Mouse (Mus musculus) cerebellum, postnatal 36 days (tissue): ENCODE data around the gene St6gal2.

Experiments used
- DNase-seq, 2 experiments: peaks; one replicate each; pipeline ENCODE4 v3.0.0; 2021 to 2022; ENCODE audit warnings: mixed read lengths in 2 of 2

Gene St6gal2

DNA sequence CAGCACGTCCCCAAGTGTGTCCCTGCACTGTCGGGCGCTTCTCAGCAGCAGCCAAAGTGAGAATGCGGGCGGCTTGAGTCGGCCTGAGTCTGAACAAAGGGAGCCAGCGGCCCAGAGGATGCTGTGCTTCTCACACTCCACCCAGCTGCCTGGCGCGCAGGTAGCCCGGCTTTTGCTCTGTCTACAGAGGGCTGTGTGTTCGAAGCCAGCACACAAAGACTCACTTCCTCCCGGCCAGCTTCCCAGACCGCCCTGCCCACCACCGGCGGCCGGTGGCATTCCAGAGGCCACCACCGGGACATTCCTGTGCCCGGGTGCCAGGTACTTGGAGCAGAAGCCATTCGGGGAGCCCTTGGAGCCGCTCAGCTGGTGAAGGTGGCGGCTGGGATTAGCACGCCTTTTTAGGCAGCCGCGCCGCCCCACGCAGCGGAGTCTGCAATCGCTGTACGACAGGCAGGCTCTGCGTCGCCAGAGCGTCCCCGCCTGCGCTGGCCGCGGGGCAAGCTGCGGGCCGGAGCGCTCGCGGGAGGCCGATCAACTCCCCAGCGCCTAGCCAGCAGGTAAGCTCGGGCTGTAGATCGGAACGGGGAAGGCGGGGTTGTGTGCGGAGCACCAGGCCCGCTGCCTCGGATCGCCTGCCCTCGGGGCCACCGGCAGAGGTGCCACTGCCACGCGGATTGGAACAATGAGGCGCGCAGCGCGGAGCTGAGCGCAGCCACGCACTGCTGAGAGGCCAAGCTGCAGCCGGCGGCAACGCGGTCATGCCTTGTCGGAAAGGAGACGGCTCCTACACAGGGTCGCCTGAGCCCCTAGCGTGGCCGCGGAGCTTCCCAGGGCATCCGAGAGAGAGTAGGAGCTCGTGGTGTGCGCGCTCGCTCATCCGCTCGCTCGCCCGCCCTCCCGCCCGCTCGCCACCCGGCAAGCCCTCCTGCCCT is at the start of gene St6gal2:
Gene St6gal2, plus strand, starts transcription at position 133 of the 935 bp plus-strand sequence.
- DNase-seq: peak; percentile 7 to 17

DNA sequence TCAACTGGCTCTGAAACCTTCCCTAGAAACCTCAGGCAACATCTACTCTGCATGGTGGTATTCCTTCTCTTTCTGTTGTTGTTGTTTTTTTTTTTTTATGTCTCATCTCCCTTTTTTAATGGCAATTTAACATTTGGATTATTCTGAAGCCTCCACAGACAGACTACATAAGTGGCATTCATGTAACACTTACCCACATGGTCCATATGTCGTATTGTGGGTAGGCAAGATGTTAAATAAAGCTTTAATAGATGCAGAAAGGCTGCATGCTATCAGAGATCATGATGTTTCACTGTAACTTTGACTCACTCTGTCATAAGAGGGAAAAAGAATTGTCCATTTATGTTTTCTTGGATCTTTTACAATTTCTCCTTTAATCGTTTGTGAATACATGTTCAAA is 39.1 kb upstream of the St6gal2 start:
- no peak for DNase-seq

DNA sequence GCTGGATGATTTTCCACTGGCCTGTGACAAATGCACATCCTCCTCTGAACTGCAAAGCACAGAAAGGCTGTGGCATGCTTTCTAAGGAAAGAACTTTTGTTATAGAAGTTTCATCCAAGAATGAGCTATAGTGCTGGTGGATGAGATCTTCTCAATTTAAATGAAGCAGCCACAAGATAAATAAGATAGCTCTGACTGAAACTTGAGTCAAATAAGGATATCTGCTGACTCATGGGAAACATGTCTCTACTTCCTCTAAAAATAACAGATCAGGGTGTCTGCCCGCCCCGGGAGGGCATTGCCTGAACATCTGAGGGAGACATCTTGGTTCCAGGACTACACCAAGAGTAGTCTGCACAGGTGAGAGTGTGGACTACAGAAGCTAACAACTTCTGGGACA is 28.7 kb upstream of the St6gal2 start:
- no peak for DNase-seq

DNA sequence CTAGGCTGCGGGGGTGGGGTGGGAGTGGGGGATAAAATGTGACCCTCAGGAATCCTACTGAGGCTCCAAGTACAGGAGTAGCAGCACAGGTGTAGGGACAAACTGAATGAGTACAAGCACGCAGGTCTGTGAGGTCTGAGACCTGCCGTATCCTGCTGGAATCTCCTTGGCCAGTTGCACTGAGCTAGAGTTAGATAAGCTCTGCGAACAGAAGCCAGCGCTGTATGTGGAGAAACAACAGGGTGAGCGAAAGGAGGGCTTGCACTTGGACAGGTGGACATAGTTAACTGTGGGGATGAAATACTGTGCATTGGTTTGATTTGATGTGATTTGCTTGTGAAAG is 974 bp downstream of the St6gal2 start:
- DNase-seq: peak; percentile 2 to 3

DNA sequence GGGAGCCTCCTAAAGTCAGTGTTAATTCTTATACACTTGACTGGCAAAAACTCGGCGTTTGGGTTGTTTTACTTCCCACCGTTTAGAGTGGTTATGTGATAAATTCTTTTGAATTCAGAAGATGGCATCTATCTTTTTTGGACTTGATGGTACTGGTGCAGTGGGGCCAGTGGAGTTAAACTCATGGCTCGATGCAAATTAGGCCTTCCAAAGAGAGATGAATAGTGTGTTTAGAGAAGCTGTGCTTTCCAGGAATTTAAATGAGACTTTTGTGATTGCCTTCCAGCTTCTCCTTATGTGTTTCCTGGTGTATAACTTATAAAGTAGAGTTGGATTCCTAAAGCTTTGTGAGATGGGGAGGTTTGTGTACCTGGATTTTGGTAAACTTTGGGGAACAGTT is 1.5 kb downstream of the St6gal2 start:
- DNase-seq: no peak

DNA sequence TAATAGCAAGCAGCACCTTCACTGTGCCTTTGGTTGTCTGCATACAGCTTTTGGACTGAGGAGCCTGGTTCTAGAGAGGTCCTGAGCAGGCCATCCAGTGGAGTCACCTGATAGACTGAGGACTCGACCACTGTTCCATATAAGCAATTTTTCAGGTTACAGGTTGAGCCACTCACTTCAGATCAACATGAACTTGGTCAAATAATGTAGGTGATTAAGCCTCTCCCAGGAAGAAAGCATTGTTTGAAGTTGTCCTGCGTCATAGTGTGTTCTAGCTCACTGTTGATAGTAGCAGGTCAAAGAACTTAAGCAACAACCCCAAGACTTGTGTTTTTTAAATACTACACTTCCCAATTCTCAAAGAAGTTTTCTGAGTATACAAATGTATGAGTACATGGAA is 5.8 kb downstream of the St6gal2 start:
- no peak for DNase-seq

DNA sequence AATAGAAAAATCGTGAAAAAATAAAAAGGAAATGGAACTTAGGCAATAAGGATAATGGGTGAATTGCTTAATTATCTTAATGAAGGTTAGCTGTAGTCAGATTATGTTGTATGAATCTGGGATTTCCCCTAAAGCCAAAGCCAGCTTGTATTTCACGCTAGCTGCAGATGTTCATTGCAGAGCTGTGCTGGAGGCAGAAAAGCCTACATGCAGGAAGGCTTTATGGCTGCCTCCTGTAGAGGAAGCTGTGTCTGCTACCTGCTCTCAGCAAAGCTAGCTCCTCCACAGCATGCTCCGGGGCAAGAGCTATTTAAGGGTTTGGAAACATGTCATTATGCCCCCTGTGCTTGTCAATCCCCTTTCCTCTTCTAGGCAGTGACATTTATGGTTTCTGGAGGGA is 9.3 kb downstream of the St6gal2 start:
- DNase-seq: no peak

DNA sequence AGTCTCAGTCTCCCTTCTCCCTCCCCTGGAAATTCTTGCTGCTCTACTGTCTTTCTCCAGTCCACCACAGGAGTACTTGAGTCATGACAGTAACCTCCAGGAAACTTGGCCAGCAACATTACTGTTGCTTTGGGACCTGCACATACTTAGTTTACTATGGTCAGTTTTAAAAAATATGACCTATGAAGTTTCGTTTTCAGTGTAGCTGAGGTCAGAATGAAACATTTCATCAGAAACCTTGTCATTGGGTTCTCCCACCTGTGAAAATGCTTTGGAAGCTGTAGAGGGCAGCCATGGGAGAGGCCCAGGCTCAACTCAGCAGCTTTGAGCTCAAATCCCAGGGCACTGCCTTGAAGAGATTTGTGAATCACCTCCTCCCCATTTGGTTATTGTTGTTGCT is 15.0 kb downstream of the St6gal2 start:
- no peak for DNase-seq

DNA sequence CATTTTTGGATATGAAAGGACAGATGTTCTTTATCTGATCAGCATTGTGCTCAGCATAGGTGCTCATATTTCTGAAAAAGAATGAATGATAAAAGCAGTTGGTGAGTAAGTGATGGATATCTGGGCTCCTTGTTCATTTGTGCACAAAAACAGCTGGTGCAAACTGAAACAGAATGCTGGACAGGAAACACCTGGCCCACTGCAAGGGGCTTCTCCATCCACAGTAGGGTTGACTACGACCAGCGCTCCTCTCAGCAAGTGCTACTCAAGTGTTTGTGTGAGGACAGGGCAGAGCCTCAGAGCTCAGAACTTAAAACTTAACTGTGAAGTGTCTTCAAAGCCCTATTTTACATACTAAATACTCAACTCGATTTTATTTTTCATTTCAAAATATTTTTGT is 22.4 kb downstream of the St6gal2 start:
- no peak for DNase-seq

DNA sequence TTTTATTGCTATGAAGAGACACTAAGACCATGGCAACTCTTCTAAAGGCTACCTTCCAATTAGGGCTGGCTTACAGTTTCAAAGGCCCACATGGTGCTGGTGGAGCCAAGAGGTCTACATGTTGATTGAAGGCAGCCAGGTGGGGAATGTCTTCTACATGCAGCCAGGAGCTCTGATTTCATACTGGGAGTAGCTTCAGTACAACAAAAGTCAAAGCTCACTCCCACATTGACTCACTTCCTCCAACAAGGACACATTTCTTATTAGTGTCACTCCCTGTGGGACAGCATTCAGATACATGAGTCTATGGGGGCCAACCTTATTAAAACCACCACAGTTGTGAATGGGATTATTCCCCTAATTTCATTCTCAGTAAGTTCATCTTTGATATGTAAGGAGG is 23.8 kb downstream of the St6gal2 start:
- no peak for DNase-seq

DNA sequence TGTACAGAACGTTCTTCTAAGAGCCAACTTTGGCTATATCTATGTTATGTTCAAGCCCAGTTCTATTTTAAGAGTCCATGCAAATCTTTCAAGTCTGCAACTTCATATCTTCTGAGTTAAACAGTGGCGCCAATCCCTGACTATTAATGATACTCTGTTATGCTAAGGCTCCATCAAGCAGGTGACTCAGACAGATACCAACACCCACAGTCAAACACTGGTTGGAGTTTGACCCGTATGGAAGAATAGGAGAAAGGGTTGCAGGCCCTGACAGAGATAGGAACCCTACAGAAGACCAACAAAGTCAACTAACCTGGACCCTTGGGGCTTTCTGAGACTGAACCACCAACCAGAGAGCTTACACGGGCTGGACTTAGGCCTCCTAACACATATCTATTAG is 30.8 kb downstream of the St6gal2 start:
- DNase-seq: no peak

DNA sequence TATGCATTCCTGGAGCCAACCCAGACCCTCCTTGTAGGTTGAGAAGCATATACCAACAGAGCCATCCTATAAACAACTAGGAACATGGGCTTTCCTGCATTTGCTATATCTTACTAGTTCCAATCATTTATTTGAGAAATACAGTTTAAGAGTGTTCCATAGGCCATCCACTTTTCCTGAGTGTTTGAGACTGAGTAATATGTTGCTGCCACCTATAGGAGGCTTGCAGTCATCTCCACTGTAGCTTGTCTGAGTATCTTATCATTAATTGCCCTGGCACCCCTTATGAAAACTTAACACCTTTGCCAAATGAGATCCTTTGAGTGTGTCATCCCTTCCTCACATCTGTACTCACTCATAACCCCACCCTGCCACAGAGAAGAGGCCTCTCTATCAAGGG is 32.2 kb downstream of the St6gal2 start:
- no peak for DNase-seq

DNA sequence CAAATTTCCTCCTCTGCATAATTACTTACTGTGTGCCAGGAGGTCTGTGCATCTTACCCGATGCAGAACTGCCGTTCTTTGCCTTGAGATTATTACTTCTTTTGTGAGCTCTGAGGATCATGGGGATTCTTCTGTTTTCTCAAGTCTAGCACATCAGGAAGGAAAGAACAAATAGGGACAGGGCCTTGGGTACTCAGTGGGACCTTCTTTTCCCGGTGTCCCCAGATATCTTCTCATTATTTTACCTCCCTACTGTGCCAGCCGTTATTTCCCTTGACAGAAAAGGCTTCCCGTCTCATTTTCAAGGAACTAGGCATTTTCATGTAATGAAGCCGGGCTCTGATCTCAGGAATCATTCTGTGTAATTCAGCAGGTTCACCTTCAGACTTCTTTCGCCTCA is 34.2 kb downstream of the St6gal2 start:
- DNase-seq: no peak

DNA sequence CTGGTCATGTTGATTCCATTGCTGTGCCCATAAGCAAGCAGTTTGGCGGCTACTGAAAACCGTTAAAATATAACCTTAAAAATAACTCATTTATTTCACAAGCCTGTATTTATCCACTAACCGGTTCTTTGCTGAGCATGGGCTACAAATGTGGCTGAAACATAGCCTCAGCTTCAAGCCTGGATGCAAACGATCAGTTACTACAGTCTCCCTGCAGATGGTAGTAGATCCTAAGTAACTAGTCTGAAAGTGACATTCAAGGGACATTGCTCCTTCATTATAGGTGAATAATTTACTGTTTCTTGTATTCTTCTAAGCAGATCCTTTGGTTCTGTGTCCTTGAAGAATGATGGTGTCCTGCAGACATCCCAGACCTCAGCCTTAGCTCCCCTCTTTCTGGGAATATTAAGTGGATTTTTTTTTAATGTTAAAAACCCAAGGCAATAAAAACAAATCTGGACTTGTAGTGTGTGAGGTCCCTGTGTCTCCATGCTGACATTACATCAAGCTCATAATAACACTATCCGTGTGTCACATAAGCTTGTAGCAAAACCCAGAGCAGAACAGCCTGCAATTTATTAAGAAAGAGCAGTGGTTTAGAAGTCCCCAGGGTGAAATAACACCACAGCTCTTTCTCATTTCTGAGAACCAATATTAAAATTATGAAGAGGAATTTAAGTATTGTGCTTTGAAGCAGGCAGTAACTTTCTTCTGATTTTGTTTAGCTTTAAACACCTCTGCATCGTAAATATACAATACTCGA is 39.1 kb downstream of the St6gal2 start:
- no peak for DNase-seq

DNA sequence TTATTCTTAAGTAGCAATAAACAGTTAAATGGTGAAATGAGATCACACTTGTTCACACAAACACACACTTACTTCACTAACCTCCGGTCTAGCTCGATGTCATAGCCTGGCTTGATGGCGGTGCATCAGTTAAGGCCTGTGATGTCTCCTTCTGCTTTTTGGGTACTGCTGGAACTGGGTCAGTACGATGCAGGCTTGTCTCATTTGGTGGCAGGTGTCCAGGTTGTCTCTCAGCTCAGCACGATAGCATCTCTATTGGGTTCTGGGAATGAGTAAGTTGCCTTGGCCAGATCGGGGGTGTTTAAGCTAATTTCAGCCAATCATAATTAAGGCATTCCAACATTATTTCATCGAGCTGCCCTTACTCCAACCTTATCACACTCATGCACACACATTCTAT is 86.7 kb downstream of the St6gal2 start:
- peak; percentile 4 to 5 for DNase-seq

DNA sequence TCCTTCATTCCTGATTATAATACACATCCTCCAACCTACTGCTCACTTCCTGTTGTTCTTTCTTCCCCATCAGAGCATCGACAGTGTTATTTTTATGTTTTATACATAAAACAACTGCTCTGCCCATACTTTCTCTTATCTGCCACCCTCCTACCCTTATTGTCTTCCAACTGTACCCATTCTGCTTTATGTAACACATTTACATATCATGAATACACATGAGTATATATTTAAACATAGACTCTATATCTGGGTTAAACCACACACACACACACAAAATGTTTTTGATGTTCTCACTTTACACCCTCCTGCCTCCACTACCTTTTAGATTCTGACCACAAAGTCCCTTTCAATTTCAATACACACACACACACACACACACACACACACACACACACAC is 103.3 kb downstream of the St6gal2 start:
- DNase-seq: no peak

DNA sequence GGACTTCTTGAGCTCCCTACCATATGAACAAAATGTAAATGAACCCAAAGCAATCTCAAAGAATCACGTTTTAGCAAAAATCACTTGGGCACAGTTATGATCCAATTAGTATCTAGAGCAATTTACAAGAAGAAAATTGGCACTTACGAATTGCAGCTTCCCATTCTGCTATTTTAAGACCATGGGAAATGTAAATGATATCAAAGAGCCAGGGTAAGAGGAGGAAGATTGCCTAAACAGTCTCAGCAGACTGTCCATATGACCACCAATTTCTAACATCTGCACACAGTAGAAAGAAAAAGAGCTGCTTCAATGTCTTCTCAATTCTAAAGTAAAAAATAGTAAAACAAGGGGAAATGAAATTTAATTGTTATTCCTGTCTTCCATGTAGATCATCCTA is 116.6 kb downstream of the St6gal2 start:
- no peak for DNase-seq
